Mouse (Mus musculus) liver, embryonic 14.5 days (tissue): ENCODE measurements at regions not wholly inside any gene's neighbourhood (a gene's known extent, or its start where the extent isn't known, plus 50 kb on each side); places are given as distances from the start of the nearest gene placed in this dataset.

ENCODE experiments used
- ATAC-seq: fragments of 200-750 bp; cut with Nextera tagmentation; 2 replicates; pipeline ENCODE4 v1.8.0; 2017; ENCODE audit warnings: moderate number of reproducible peaks, mild to moderate bottlenecking, moderate library complexity; ENCODE audit not compliant: insufficient read depth
- DNase-seq, 3 experiments: peaks; one replicate each; pipeline ENCODE4 v3.0.0-alpha.2; 2012 to 2013; ENCODE audit warnings: low read depth in 3 of 3, low spot score in 3 of 3
- H3K27ac ChIP-seq: fragments of 300-500 bp; sonication (generic); 2 replicates; pipeline ENCODE4 v1.5.1; 2014; ENCODE audit warnings: moderate library complexity, mild to moderate bottlenecking, control low read depth, inconsistent platforms
- H3K27me3 ChIP-seq: fragments of 300-500 bp; sonication (generic); 2 replicates; pipeline ENCODE4 v1.6.1; 2014; ENCODE audit warnings: mild to moderate bottlenecking, low read length, moderate library complexity; ENCODE audit not compliant: control insufficient read depth, insufficient read depth
- H3K36me3 ChIP-seq: fragments of 300-500 bp; sonication (generic); replicated peaks from 2 replicates; pipeline ENCODE4 v1.6.1; 2014; ENCODE audit warnings: low read depth; ENCODE audit not compliant: control insufficient read depth, insufficient read depth
- H3K4me1 ChIP-seq, 2 experiments: fragments of 200-500 bp in 1 of 2; fragments of 300-500 bp in 1 of 2; sonication (generic) in 1 of 2; replicated peaks; 2 replicates each; pipeline ENCODE4 v1.6.1; 2012 to 2014; ENCODE audit warnings: antibody characterized with exemption in 1 of 2, inconsistent platforms in 1 of 2, low read length in 1 of 2; ENCODE audit not compliant: control insufficient read depth in 2 of 2, insufficient read depth in 2 of 2
- H3K4me2 ChIP-seq: fragments of 300-500 bp; sonication (generic); 2 replicates; pipeline ENCODE4 v1.6.1; 2014; ENCODE audit warnings: low read depth, mild to moderate bottlenecking, control low read depth, moderate library complexity
- H3K4me3 ChIP-seq, 2 experiments: fragments of 200-500 bp in 1 of 2; fragments of 300-500 bp in 1 of 2; sonication (generic) in 1 of 2; 2 replicates each; pipeline ENCODE4 v1.5.1; 2012 to 2014; ENCODE audit warnings: low read depth in 2 of 2, low read length in 2 of 2, mild to moderate bottlenecking in 2 of 2, control low read depth in 1 of 2, inconsistent platforms in 1 of 2, moderate library complexity in 1 of 2; ENCODE audit not compliant: insufficient read depth in 1 of 2
- H3K9ac ChIP-seq: fragments of 300-500 bp; sonication (generic); replicated peaks from 2 replicates; pipeline ENCODE4 v1.6.1; 2014; ENCODE audit warnings: mild to moderate bottlenecking, control low read depth, moderate library complexity
- H3K9me3 ChIP-seq: fragments of 300-500 bp; sonication (generic); 2 replicates; pipeline ENCODE4 v1.6.1; 2016; ENCODE audit warnings: low read length, mixed read lengths; ENCODE audit not compliant: control insufficient read depth
- CTCF ChIP-seq: IDR thresholded peaks from 2 replicates; pipeline ENCODE4 v1.5.1; 2016; ENCODE audit warnings: antibody characterized with exemption, low read depth, control low read depth
- EP300 ChIP-seq: IDR thresholded peaks from 2 replicates; pipeline ENCODE4 v1.6.1; 2016; ENCODE audit warnings: antibody characterized with exemption, low read depth
- WGBS: fragments of 180-500 bp; shearing (Covaris S2); extraction: QIAGEN DNeasy Blood & Tissue Kit; methylation state at CpG from one replicate; pipeline ENCODE4 v1.1.7; 2014; ENCODE audit not compliant: insufficient replicate concordance; 5-methylcytosine and 5-hydroxymethylcytosine counted together

DNA sequence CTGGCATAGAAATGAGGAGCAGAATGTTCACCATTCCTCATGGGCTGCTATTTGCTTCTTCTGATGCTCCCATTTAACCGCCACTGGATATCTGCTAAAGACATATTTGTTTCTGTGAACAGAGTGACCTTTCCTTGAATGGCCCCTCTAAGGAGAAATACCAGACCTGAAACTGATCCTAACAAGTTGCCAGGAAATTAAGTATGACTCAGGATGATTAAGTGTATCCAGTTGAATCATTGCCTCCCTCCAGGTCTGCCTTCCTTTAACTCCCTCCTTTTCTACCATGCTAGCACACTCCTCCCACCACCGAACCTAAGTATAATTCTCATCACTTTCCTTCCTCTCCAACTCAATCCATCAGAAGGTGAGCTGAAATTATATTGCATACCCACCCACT, 194.2 kb upstream of the Dph6 start:
- no peak for TF ChIP-seq EP300
- TF ChIP-seq CTCF: no peak
- Histone ChIP-seq H3K4me3 (no peak overlapping the region), H3K4me1 (no peaks in the 10 kb centered on the region), H3K4me2 (no peak overlapping the region), H3K27ac (no peak overlapping the region), H3K9ac (no peak overlapping the region), H3K9me3 (no peaks in the 10 kb centered on the region), H3K27me3 (no peaks in the 10 kb centered on the region), H3K36me3 (no peaks in the 10 kb centered on the region)
- no peak for ATAC-seq
- WGBS: 71% methylated on average over 2 of the region's 2 CpGs
- no peak for DNase-seq

DNA sequence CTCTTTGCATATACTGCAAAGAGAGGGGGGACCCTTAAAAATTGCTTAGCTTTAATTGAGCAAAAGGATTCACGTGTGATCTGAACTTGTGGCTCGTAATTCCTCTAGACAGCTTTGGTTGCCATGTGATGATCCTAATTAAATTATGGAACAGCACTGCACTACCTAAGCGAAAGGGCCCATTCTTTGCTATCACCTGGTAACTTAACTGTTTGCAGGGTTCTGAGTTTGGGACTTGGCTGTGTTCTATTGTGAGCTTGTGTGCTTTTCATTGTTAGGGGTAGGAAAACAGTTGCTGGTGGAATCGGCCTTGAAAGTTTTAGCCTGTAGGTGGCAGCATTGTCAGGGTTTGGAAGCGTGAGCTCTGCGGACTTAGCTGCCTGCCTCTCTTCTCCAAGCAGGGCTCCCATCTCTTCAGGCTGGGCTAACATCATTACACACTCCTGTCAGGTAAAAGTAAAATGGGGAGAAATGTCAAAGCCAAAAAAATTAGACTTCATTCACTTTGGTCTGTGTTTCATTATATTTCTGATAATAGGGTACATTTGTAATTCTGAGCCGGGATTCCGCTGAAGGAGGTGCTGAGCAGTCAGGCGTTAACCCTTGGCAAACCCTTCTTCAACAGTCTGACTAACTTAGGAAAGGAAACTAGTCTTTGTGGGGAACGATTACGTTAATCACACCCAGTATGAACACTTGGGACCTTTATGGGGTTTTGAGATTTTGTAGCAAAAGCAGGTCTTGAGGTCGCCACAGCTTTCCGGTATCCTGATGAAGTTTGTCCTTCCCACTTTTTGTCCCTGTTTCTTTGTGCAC, 199.2 kb upstream of the Dph6 start:
- Histone ChIP-seq H3K4me2 (no peak overlapping the region), H3K4me1 (no peaks in the 10 kb centered on the region), H3K27me3 (no peaks in the 10 kb centered on the region), H3K9ac (no peak overlapping the region), H3K9me3 (no peaks in the 10 kb centered on the region), H3K36me3 (no peaks in the 10 kb centered on the region), H3K4me3 (no peak overlapping the region), H3K27ac (no peak overlapping the region)
- DNase-seq (peak in 1 of 3 experiments; percentile 1), ATAC-seq (no peak)
- peak; percentile 72 for TF ChIP-seq CTCF
- no peak for TF ChIP-seq EP300
- 45% methylated on average over 13 of the region's 13 CpGs for WGBS

DNA sequence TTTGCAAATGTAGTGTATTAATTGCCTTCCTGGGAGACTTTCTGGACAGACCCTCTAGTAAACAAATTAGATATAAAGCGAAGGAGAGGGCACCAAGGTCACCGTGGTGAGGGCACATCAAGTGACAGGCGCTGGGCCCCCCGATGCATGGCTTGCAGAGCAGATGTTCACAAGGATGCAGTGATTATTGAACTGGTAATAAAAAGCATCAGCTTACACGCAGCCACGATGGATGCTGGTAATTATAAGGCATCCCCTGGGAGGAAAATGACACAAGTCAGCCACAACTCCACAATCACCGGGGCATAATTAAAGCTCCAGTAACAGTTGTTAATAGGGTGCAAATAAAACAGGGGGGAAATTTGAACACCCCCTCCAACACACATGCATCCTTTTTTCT, 217.5 kb upstream of the Dph6 start:
- ATAC-seq (no peak), DNase-seq (no peak)
- Histone ChIP-seq H3K9me3 (no peaks in the 10 kb centered on the region), H3K4me3 (no peak overlapping the region), H3K27ac (no peak overlapping the region), H3K27me3 (no peaks in the 10 kb centered on the region), H3K36me3 (no peaks in the 10 kb centered on the region), H3K9ac (no peak overlapping the region), H3K4me1 (no peaks in the 10 kb centered on the region), H3K4me2 (no peak overlapping the region)
- 69% methylated on average over 7 of the region's 7 CpGs for WGBS
- TF ChIP-seq CTCF (no peak), EP300 (no peak)

DNA sequence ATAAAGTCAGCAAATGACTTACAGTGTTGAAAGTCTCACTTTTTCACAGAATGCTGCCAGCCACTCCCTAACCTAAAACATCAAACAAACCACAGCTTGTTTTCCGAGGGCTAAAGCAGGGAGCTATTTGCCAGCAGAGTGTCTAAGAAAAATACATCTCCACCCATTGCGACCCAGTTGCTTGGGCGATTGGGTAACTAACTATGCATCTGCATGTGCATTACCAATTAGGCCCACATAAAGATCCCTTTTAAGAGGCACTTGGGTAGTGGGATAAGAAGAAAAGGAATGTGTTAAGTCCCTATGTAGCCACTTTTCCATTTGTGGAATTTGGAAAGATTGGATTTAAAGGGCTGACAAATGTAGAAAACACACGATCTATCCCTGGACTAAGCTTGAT, 218.3 kb upstream of the Dph6 start:
- no peak overlapping the region for H3K4me2 ChIP-seq
- H3K27me3 ChIP-seq: no peaks in the 10 kb centered on the region
- no peaks in the 10 kb centered on the region for H3K9me3 ChIP-seq
- no peaks in the 10 kb centered on the region for H3K4me1 ChIP-seq
- ATAC-seq (no peak), DNase-seq (no peak)
- no peaks in the 10 kb centered on the region for H3K36me3 ChIP-seq
- TF ChIP-seq EP300: no peak
- no peak overlapping the region for H3K27ac ChIP-seq
- no peak overlapping the region for H3K4me3 ChIP-seq
- 53% methylated on average over 4 of the region's 4 CpGs for WGBS
- no peak overlapping the region for H3K9ac ChIP-seq

DNA sequence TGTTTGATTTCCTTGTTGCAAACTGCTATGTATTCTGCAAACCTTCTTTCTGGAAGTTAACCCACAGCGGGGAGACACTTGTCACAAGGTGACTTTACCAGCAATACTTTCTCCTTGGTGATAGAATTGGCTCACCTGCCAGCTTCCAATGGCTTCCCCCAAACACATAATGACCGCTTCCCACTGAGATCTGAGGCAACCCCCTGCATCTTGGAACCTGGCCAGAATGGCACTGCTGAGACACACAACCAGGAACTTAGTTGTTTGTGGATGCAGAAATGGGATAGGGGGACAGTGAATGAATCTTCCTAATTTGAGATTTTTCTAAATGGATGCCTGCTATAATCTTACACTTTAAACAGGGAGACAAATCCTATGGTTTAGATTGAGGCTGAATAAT, 224.3 kb upstream of the Dph6 start:
- WGBS: 47% methylated on average over 2 of the region's 2 CpGs
- Histone ChIP-seq H3K4me1 (no peaks in the 10 kb centered on the region), H3K27me3 (no peaks in the 10 kb centered on the region), H3K9ac (no peak overlapping the region), H3K9me3 (no peaks in the 10 kb centered on the region), H3K4me2 (no peak overlapping the region), H3K36me3 (no peaks in the 10 kb centered on the region), H3K4me3 (no peak overlapping the region), H3K27ac (no peak overlapping the region)
- no peak for TF ChIP-seq EP300
- no peak for TF ChIP-seq CTCF
- DNase-seq (no peak), ATAC-seq (no peak)
